Mouse (Mus musculus) adrenal gland, postnatal 4 days (tissue): ENCODE data around the gene Msantd2. TPM values are rescaled to one million over a fixed set of nuclear protein-coding genes. Genes with fewer than 3 reads are reported as not detected.

Source experiments
- DNase-seq, 2 experiments: peaks; one replicate each; pipeline ENCODE4 v3.0.0; 2021 to 2022; ENCODE audit warnings: low spot score in 2 of 2, mixed read lengths in 2 of 2
- long read RNA-seq, 2 experiments: library from polyadenylated mRNA; stranded (forward); transcript quantifications; one replicate each; pipeline ENCODE4 v2.0.0; 2021
- total RNA-seq, 2 experiments: library from RNA; stranded (reverse); gene quantifications; 2 replicates each; pipeline ENCODE4 v1.2.3; 2021

The Msantd2 gene
- total RNA-seq: 10 to 100 TPM; 31.3 to 33.2 TPM
- long read RNA-seq, experiment 1, partial matches to known transcripts: 0 of 7 reads
- long read RNA-seq, experiment 1, other reads (novel, unspliced or antisense): 4 of 7 reads
- long read RNA-seq, experiment 2, transcript Msantd2-201 (4 exons, 2,291 nt): minor isoform, 6 of 30 reads
- long read RNA-seq, experiment 2, transcript Msantd2-208 (4 exons, 423 nt): major isoform, 9 of 30 reads
- long read RNA-seq, experiment 2, partial matches to known transcripts: 0 of 30 reads
- long read RNA-seq, experiment 2, other reads (novel, unspliced or antisense): 15 of 30 reads

- peak; percentile 84 to 85 for DNase-seq
Observed at GRCm38 (mm10) chr9:37488611-37489396, at the start of gene Msantd2. Gene Msantd2 (plus strand): TSS chr9:37489319.

- DNase-seq: no peak
Observed at GRCm38 (mm10) chr9:37452401-37452800, 36.7 kb upstream of the Msantd2 start.

GRCm38 (mm10) chr9:37453328-37453727 lies 35.8 kb upstream of the Msantd2 start:
- DNase-seq: no peak

- DNase-seq: no peak
Observed at GRCm38 (mm10) chr9:37454011-37454492, 35.1 kb upstream of the Msantd2 start.

- no peak for DNase-seq
Observed at GRCm38 (mm10) chr9:37454991-37455390, 34.1 kb upstream of the Msantd2 start.

- no peak for DNase-seq
Observed at GRCm38 (mm10) chr9:37455868-37456267, 33.3 kb upstream of the Msantd2 start.

GRCm38 (mm10) chr9:37456481-37456910 lies 32.6 kb upstream of the Msantd2 start:
- no peak for DNase-seq

- DNase-seq: no peak
Observed at GRCm38 (mm10) chr9:37457151-37457550, 32.0 kb upstream of the Msantd2 start.

- no peak for DNase-seq
Observed at GRCm38 (mm10) chr9:37459665-37460042, 29.5 kb upstream of the Msantd2 start.

- no peak for DNase-seq
Observed at GRCm38 (mm10) chr9:37460043-37460960, 28.8 kb upstream of the Msantd2 start.

GRCm38 (mm10) chr9:37460961-37461340 lies 28.2 kb upstream of the Msantd2 start:
- DNase-seq: no peak

GRCm38 (mm10) chr9:37461571-37461970 lies 27.5 kb upstream of the Msantd2 start:
- no peak for DNase-seq

- no peak for DNase-seq
Observed at GRCm38 (mm10) chr9:37462764-37463163, 26.4 kb upstream of the Msantd2 start.

- no peak for DNase-seq
Observed at GRCm38 (mm10) chr9:37473611-37474125, 15.5 kb upstream of the Msantd2 start.

- no peak for DNase-seq
Observed at GRCm38 (mm10) chr9:37474923-37475322, 14.2 kb upstream of the Msantd2 start.

GRCm38 (mm10) chr9:37485146-37485545 lies 4.0 kb upstream of the Msantd2 start:
- DNase-seq: no peak

GRCm38 (mm10) chr9:37488041-37488440 lies 1.1 kb upstream of the Msantd2 start:
- DNase-seq: no peak

- peak; percentile 14 to 24 for DNase-seq
Observed at GRCm38 (mm10) chr9:37489446-37490120, 464 bp downstream of the Msantd2 start.

GRCm38 (mm10) chr9:37495761-37496160 lies 6.6 kb downstream of the Msantd2 start:
- DNase-seq: no peak

- DNase-seq: no peak
Observed at GRCm38 (mm10) chr9:37496325-37496724, 7.2 kb downstream of the Msantd2 start.
